Mouse (Mus musculus) thymus, adult 2 months (tissue): Measurements from ENCODE around the gene Ptpn6.

Experiments
- CTCF ChIP-seq: fragments of 200-500 bp; IDR thresholded peaks from 2 replicates; pipeline ENCODE4 v1.5.1; 2012; ENCODE audit warnings: mild to moderate bottlenecking, control low read depth, low read length, moderate library complexity, borderline replicate concordance; ENCODE audit not compliant: control insufficient read depth, poor library complexity, insufficient read depth; ENCODE audit errors: extremely low read depth
- POLR2A ChIP-seq: fragments of 200-500 bp; IDR thresholded peaks from 2 replicates; pipeline ENCODE4 v1.6.1; 2012; ENCODE audit warnings: mild to moderate bottlenecking, low read length, control low read depth, moderate library complexity; ENCODE audit not compliant: control insufficient read depth, poor library complexity, insufficient read depth; ENCODE audit errors: extremely low read depth

DNA sequence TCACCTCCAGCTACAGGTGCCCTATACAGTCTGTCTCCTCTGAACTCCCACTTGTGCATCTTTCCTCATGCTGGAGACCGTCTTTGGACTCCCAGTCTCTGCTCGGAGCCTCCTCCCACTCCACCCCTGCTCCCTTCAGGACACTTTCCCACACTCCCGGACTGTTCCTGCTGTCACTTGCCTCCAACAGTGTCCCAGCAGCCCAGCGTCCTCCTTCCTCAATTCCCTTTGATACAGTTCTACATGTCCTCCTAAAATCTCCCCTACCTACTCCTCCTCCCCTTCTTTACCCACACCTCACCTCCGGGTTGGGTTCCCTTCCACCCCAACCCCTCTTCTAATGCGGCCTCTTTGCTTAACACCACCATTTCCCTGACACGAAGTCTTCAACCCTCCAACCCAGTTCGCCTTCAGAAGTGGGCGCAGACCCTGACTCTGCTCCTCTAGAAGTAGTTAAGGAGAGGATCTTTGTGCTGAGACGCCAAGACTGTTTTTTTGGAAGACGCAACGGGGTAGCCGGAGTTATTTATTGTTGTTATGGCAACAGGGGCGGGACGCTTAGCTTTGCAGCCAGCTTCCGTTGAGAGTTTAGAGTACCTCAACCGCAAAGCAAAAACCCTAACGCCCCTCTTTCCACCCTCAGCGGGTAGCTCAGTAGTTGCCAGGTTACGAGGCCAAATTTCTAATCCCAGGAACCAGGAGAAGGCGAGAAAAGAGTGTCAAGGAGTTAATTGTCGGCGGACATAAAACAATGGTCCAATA lies 40.9 kb upstream of the Ptpn6 start, which contains the start of gene Lrrc23:
- TF ChIP-seq CTCF (no peak), POLR2A (no peak)
